Mouse (Mus musculus): Measurements from ENCODE around the gene Stmn1.

DNA sequence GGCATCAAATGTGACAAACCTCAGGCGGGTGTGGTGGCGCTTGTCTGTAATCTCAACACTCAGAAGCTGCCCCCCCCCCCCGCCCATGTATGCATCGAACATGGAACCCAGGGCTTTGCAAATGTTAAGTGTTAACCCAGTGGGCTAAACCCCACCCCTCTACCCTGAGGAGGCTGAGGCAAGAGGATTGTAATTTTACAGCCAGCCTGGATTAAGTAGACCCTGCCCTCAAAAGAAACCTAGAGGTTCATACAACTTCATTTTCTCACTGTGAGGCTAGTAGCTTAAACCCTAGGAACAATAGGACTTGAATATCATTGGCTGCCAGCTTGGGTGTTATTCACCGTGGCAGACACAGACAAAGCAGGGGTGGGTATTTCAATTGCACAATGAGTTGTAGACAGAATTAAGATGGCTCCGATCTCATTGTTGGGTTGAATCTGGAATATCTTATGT is 1.2 kb downstream of the Stmn1 start:
- TF ChIP-seq POLR2A (IDR thresholded peaks at IDR 0.05; ENCODE audit: low read depth, low read length), result no peak
- TF ChIP-seq CTCF (IDR thresholded peaks at IDR 0.05; ENCODE audit: extremely low read depth, insufficient read length, insufficient replicate concordance, low read depth, low read length), result no peak
